Mouse (Mus musculus): Measurements from ENCODE around the gene Gm28038. TPM values are rescaled to one million over a fixed set of nuclear protein-coding genes. Genes with fewer than 3 reads are reported as not detected.

The Gm28038 gene
- polyA plus RNA-seq, 1 experiment from 2014 or later: not detected

GRCm38 (mm10) chr2:30261064-30261736 lies 19.6 kb upstream of the Gm28038 start:
- no peak for ATAC-seq (ENCODE audit: low FRiP score, low TSS enrichment)
- WGBS: 87% methylated on average over 4 of the region's 4 CpGs
- 0 out of 2 replicates have a peak, but pooled peaks cover 8% of the 10 kb centered on the region for H3K4me1 ChIP-seq (ENCODE audit: control insufficient read depth, insufficient read depth, low read length)
- H3K27ac ChIP-seq (replicated peaks; ENCODE audit: low read depth, low read length): no peak overlapping the region
- no peak overlapping the region for H3K4me2 ChIP-seq (ENCODE audit: low read length)
- no peaks in the 10 kb centered on the region for H3K27me3 ChIP-seq (ENCODE audit: control insufficient read depth, insufficient read depth, low read length)
- DNase-seq: no peak
- H3K9ac ChIP-seq (replicated peaks; ENCODE audit: low read length): no peak overlapping the region
- no peak overlapping the region for H3K4me3 ChIP-seq (replicated peaks; ENCODE audit: low read depth, low read length)
- H3K9me3 ChIP-seq (ENCODE audit: control insufficient read depth, low read length): no peaks in the 10 kb centered on the region
- peaks cover 87% of the 10 kb centered on the region for H3K36me3 ChIP-seq (ENCODE audit: control insufficient read depth, insufficient read depth, low read length)

DNA sequence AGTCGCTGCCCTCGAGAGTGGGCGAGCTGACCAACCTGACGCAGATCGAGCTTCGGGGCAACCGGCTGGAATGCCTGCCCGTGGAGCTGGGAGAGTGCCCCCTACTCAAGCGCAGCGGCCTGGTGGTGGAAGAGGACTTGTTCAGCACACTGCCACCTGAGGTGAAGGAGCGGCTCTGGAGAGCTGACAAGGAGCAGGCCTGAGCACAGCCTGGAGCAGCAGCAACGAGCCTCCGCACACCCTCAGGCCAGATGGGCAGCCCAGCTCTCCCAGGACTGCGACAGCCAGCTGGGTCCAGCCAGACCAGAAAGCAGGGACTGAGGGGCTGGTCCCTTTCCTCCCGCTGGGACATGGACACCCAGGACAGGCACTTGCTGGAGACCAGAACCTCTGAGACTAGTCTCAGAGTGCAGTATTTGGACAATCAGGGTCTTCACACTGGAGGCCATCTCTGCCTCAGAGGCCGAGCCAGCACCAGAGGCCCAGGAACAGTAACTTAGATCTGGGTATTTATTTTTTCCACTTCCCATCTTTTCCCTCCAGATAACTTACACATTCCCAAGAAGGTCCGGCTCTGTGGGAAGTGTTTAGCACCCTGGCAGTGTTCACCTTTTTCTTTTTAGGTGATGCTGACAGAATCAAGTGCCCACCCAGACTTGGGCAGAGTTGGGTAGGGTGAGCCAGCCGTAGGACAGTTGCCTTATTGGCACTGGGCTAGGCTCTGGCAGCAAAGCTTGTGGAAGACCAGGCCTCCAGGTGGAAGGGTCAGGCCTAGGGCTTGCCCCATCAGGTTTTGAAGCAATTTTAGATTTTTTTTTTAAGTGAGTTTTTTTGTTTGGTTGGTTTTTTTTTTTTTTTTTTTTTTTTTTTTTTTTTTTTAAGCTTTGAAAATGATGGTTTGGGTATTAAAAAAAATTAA lies 18.7 kb upstream of the Gm28038 start:
- 86% methylated on average over 18 of the region's 18 CpGs for WGBS
- Histone ChIP-seq H3K4me1 (ENCODE audit: control insufficient read depth, insufficient read depth, low read length) (0 out of 2 replicates have a peak, but pooled peaks cover 12% of the 10 kb centered on the region), H3K4me2 (ENCODE audit: low read length) (no peak overlapping the region)

GRCm38 (mm10) chr2:30262840-30263441 lies 17.9 kb upstream of the Gm28038 start:
- no peak overlapping the region for H3K4me3 ChIP-seq (replicated peaks; ENCODE audit: low read depth, low read length)
- DNase-seq (peak; percentile 78), ATAC-seq (ENCODE audit: low FRiP score, low TSS enrichment) (peak; percentile 53; the same call in 1 of the 2 replicates)
- H3K9ac ChIP-seq (replicated peaks; ENCODE audit: low read length): no peak overlapping the region
- H3K36me3 ChIP-seq (ENCODE audit: control insufficient read depth, insufficient read depth, low read length): peaks cover 70% of the 10 kb centered on the region
- H3K27me3 ChIP-seq (ENCODE audit: control insufficient read depth, insufficient read depth, low read length): no peaks in the 10 kb centered on the region
- 0 out of 2 replicates have a peak, but pooled peaks cover 12% of the 10 kb centered on the region for H3K4me1 ChIP-seq (ENCODE audit: control insufficient read depth, insufficient read depth, low read length)
- H3K9me3 ChIP-seq (ENCODE audit: control insufficient read depth, low read length): no peaks in the 10 kb centered on the region
- WGBS: 58% methylated on average over 4 of the region's 4 CpGs
- H3K4me2 ChIP-seq (ENCODE audit: low read length): no peak overlapping the region
- H3K27ac ChIP-seq (replicated peaks; ENCODE audit: low read depth, low read length): no peak overlapping the region

More for the DNA sequence above, 18.7 kb upstream of the Gm28038 start:
- ATAC-seq (ENCODE audit: low FRiP score, low TSS enrichment) (no peak), DNase-seq (no peak)
- Histone ChIP-seq H3K36me3 (ENCODE audit: control insufficient read depth, insufficient read depth, low read length) (peaks cover 77% of the 10 kb centered on the region), H3K27ac (replicated peaks; ENCODE audit: low read depth, low read length) (no peak overlapping the region), H3K9me3 (ENCODE audit: control insufficient read depth, low read length) (no peaks in the 10 kb centered on the region), H3K4me3 (replicated peaks; ENCODE audit: low read depth, low read length) (no peak overlapping the region), H3K9ac (replicated peaks; ENCODE audit: low read length) (no peak overlapping the region), H3K27me3 (ENCODE audit: control insufficient read depth, insufficient read depth, low read length) (no peaks in the 10 kb centered on the region)

GRCm38 (mm10) chr2:30263811-30264210 lies 17.0 kb upstream of the Gm28038 start:
- 95% methylated on average over 6 of the region's 6 CpGs for WGBS
- DNase-seq (no peak), ATAC-seq (ENCODE audit: low FRiP score, low TSS enrichment) (no peak)
- Histone ChIP-seq H3K9me3 (ENCODE audit: control insufficient read depth, low read length) (no peaks in the 10 kb centered on the region), H3K9ac (replicated peaks; ENCODE audit: low read length) (no peak overlapping the region), H3K27me3 (ENCODE audit: control insufficient read depth, insufficient read depth, low read length) (no peaks in the 10 kb centered on the region), H3K4me3 (replicated peaks; ENCODE audit: low read depth, low read length) (no peak overlapping the region), H3K27ac (replicated peaks; ENCODE audit: low read depth, low read length) (no peak overlapping the region), H3K4me2 (ENCODE audit: low read length) (no peak overlapping the region), H3K4me1 (ENCODE audit: control insufficient read depth, insufficient read depth, low read length) (0 out of 2 replicates have a peak, but pooled peaks cover 12% of the 10 kb centered on the region), H3K36me3 (ENCODE audit: control insufficient read depth, insufficient read depth, low read length) (peaks cover 68% of the 10 kb centered on the region)

- Histone ChIP-seq H3K27me3 (ENCODE audit: control insufficient read depth, insufficient read depth, low read length) (no peaks in the 10 kb centered on the region), H3K36me3 (ENCODE audit: control insufficient read depth, insufficient read depth, low read length) (peaks cover 57% of the 10 kb centered on the region), H3K27ac (replicated peaks; ENCODE audit: low read depth, low read length) (peak overlapping the region; percentile 64), H3K4me2 (ENCODE audit: low read length) (no peak overlapping the region), H3K4me3 (replicated peaks; ENCODE audit: low read depth, low read length) (no peak overlapping the region), H3K9ac (replicated peaks; ENCODE audit: low read length) (no peak overlapping the region), H3K9me3 (ENCODE audit: control insufficient read depth, low read length) (no peaks in the 10 kb centered on the region), H3K4me1 (ENCODE audit: control insufficient read depth, insufficient read depth, low read length) (0 out of 2 replicates have a peak, but pooled peaks cover 12% of the 10 kb centered on the region)
- no peak for ATAC-seq (ENCODE audit: low FRiP score, low TSS enrichment)
- WGBS: 75% methylated on average over 7 of the region's 7 CpGs
- DNase-seq: no peak
Measured at GRCm38 (mm10) chr2:30264671-30265519, 15.9 kb upstream of the Gm28038 start.

GRCm38 (mm10) chr2:30265767-30266253 lies 15.0 kb upstream of the Gm28038 start, which contains the start of gene Phyhd1:
Gene Phyhd1 (plus strand): TSS chr2:30266203.
- no peak within 1 kb of the TSS for H3K4me3 ChIP-seq (replicated peaks; ENCODE audit: low read depth, low read length)
- H3K27me3 ChIP-seq (ENCODE audit: control insufficient read depth, insufficient read depth, low read length): no peaks in the 10 kb centered on the region

DNA sequence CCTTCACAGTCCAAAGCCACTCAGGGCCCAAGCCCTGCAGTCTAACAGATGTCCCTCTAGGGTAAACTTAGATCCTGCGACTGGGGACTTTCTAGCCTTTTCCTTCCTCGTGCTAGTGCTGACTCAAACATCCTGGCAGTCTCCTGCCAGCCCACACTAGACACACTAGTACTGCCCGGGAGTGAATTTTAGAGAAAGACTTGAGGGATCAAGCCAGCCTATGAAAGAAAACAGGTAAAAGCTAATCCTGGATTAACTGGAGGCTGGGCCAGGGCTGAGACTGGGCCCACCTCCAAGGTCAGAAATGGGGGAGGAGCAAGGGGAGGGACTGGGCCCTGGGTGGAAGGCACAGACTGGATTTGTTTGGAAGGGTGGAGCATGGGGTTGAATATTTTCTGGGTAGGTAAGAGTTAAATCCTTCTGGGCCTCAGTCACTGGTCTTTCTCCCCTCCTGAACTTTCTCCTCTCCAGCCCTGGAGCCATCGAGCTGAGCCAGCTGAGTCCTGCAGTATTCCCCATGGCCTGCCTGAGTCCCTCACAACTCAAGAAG lies 14.4 kb upstream of the Gm28038 start:
- Histone ChIP-seq H3K4me1 (ENCODE audit: control insufficient read depth, insufficient read depth, low read length) (0 out of 2 replicates have a peak, but pooled peaks cover 12% of the 10 kb centered on the region), H3K27ac (replicated peaks; ENCODE audit: low read depth, low read length) (peak overlapping the region; percentile 64), H3K36me3 (ENCODE audit: control insufficient read depth, insufficient read depth, low read length) (peaks cover 42% of the 10 kb centered on the region), H3K4me2 (ENCODE audit: low read length) (no peak overlapping the region), H3K9me3 (ENCODE audit: control insufficient read depth, low read length) (no peaks in the 10 kb centered on the region), H3K4me3 (replicated peaks; ENCODE audit: low read depth, low read length) (no peak overlapping the region), H3K27me3 (ENCODE audit: control insufficient read depth, insufficient read depth, low read length) (no peaks in the 10 kb centered on the region), H3K9ac (replicated peaks; ENCODE audit: low read length) (0 out of 2 replicates have a peak overlapping the region, but pooled peaks have one; percentile 12)
- 14% methylated on average over 4 of the region's 4 CpGs for WGBS
- DNase-seq: peak; percentile 43
- ATAC-seq (ENCODE audit: low FRiP score, low TSS enrichment): no peak

More at GRCm38 (mm10) chr2:30265767-30266253, 15.0 kb upstream of the Gm28038 start, which contains the start of gene Phyhd1:
- H3K36me3 ChIP-seq (ENCODE audit: control insufficient read depth, insufficient read depth, low read length): peaks cover 48% of the 10 kb centered on the region
- ATAC-seq (ENCODE audit: low FRiP score, low TSS enrichment) (no peak), DNase-seq (peak; percentile 44)
- 29% methylated on average over 5 of the region's 5 CpGs for WGBS
- H3K4me1 ChIP-seq (ENCODE audit: control insufficient read depth, insufficient read depth, low read length): 0 out of 2 replicates have a peak, but pooled peaks cover 12% of the 10 kb centered on the region
- no peak within 1 kb of the TSS for H3K4me2 ChIP-seq (ENCODE audit: low read length)
- H3K9me3 ChIP-seq (ENCODE audit: control insufficient read depth, low read length): no peaks in the 10 kb centered on the region
- 0 out of 2 replicates have a peak within 1 kb of the TSS, but pooled peaks have one; percentile 12 for H3K9ac ChIP-seq (replicated peaks; ENCODE audit: low read length)
- peak within 1 kb of the TSS; percentile 64 for H3K27ac ChIP-seq (replicated peaks; ENCODE audit: low read depth, low read length)

Data from midbrain, embryonic 14.5 days (tissue).